In genomic region chr9:81632191-81632735, GRCm38 (mm10) we compare ENCODE assay signal across 7 mouse cellular contexts. TPM values are rescaled to one million over a fixed set of nuclear protein-coding genes. Genes with fewer than 3 reads are reported as not detected.
DNase-seq lines count a peak whose midpoint lies in the region; ATAC-seq and TF ChIP-seq lines count a peak whose summit lies in the region.

No protein-coding gene starts in this region.

- no peaks in the 10 kb centered on the region for H3K9me3 ChIP-seq in embryonic facial prominence, embryonic 11.5 days (replicated peaks; ENCODE audit: control insufficient read depth, low read length)
- H3K9me3 ChIP-seq in liver, embryonic 15.5 days (replicated peaks) = no peaks in the 10 kb centered on the region

- H3K4me2 ChIP-seq in embryonic facial prominence, embryonic 11.5 days (ENCODE audit: low read depth, low read length) = peak overlapping the region; percentile 99
- H3K4me2 ChIP-seq in liver, embryonic 15.5 days = peak overlapping the region; percentile 54

- ATAC-seq in embryonic facial prominence, embryonic 11.5 days (replicated peaks; ENCODE audit: insufficient number of reproducible peaks, low FRiP score, low TSS enrichment, low read depth) = peak; percentile 37; the same call in 1 of the 2 replicates
- peak; percentile 18 for ATAC-seq in granulocyte monocyte progenitor cell, adult 5-6 weeks (replicated peaks; ENCODE audit: poor library complexity, severe bottlenecking)
- no peak for ATAC-seq in liver, embryonic 15.5 days (ENCODE audit: insufficient read depth)

- peak overlapping the region; percentile 63 for H3K9ac ChIP-seq in embryonic facial prominence, embryonic 11.5 days (replicated peaks; ENCODE audit: low read length)
- H3K9ac ChIP-seq in liver, embryonic 15.5 days = no peak overlapping the region

- H3K4me3 ChIP-seq in lung, adult 2 months (replicated peaks; ENCODE audit: extremely low read depth, low read depth, low read length) = peak overlapping the region; percentile 51
- peak overlapping the region; percentile 75 for H3K4me3 ChIP-seq in embryonic facial prominence, embryonic 11.5 days (ENCODE audit: low read depth, low read length)
- H3K4me3 ChIP-seq in liver, embryonic 15.5 days (replicated peaks) = 0 out of 2 replicates have a peak overlapping the region, but pooled peaks have one; percentile 33

- no peak overlapping the region for H3K27ac ChIP-seq in embryonic facial prominence, embryonic 11.5 days (replicated peaks; ENCODE audit: low read depth, low read length)
- H3K27ac ChIP-seq in liver, embryonic 15.5 days (replicated peaks) = no peak overlapping the region

- no peak for DNase-seq in lung, adult 2 months
- no peak for DNase-seq in lung, postnatal 25 days (ENCODE audit: low spot score)
- DNase-seq in embryonic facial prominence, embryonic 11.5 days (ENCODE audit: low spot score) = peak; percentile 10
- DNase-seq in right cerebral cortex, postnatal 10 days (ENCODE audit: low spot score in 2 of 2) = peak; percentile 39 to 42
- DNase-seq in gastrocnemius, adult 8-10 months (ENCODE audit: low spot score in 2 of 2) = no peak

- no peaks in the 10 kb centered on the region; the same call in 1 of the 2 replicates for H3K4me1 ChIP-seq in lung, adult 2 months (ENCODE audit: control insufficient read depth, insufficient read depth, low read length)
- no peaks in the 10 kb centered on the region for H3K4me1 ChIP-seq in embryonic facial prominence, embryonic 11.5 days (ENCODE audit: control insufficient read depth, insufficient read depth, low read length)
- H3K4me1 ChIP-seq in liver, embryonic 15.5 days (replicated peaks) = no peaks in the 10 kb centered on the region

- no peak for TF ChIP-seq CTCF in lung, adult 2 months (IDR thresholded peaks at IDR 0.05; ENCODE audit: insufficient read depth, low read length)

- H3K27me3 ChIP-seq in embryonic facial prominence, embryonic 11.5 days (ENCODE audit: control insufficient read depth, insufficient read depth, low read length) = peaks cover 16% of the 10 kb centered on the region; the same call in 1 of the 2 replicates
- peaks cover 57% of the 10 kb centered on the region for H3K27me3 ChIP-seq in liver, embryonic 15.5 days

- H3K36me3 ChIP-seq in embryonic facial prominence, embryonic 11.5 days (replicated peaks; ENCODE audit: control insufficient read depth, insufficient read depth, low read depth, low read length) = no peaks in the 10 kb centered on the region
- H3K36me3 ChIP-seq in liver, embryonic 15.5 days (replicated peaks) = no peaks in the 10 kb centered on the region

- WGBS in lung, adult 2 months = 3% methylated on average over 31 of the region's 31 CpGs
- under 1% methylated on average over 31 of the region's 31 CpGs for WGBS in embryonic facial prominence, embryonic 11.5 days
- WGBS in liver, embryonic 15.5 days (ENCODE audit: insufficient replicate concordance) = under 1% methylated on average over 31 of the region's 31 CpGs

- no peak for TF ChIP-seq POLR2A in lung, adult 2 months (IDR thresholded peaks at IDR 0.05; ENCODE audit: borderline replicate concordance, extremely low read depth, low read depth, low read length)

RNA-seq across cellular contexts. Expression of gene Htr1b, which starts 1.4 kb away (rescaled TPM):
- 2.3 and 2.6 TPM in 2 replicates for polyA plus RNA-seq in lung, adult 2 months (2012; rRNA removed)
- polyA plus RNA-seq in embryonic facial prominence, embryonic 11.5 days (2014; fragmentation: Nextera tagmentation; extraction: Ambion mirVana) = 0.69 and 1.2 TPM in 2 replicates
- not detected in 2 replicates for total RNA-seq in granulocyte monocyte progenitor cell, adult 5-6 weeks (2014; fragmentation: Nextera tagmentation)
- not detected in 2 replicates for total RNA-seq in granulocyte monocyte progenitor cell, adult 5-6 weeks (2017)
- 0.05 TPM in 1 of 2 replicates, not detected in the other for polyA plus RNA-seq in liver, embryonic 15.5 days (2015; fragmentation: Nextera tagmentation; extraction: Ambion mirVana)
- total RNA-seq in gastrocnemius, adult 8-10 months (2022) = under 1 TPM in 3 of 4 experiments, not detected in 1; 0.07 to 0.21 (median 0.20) TPM

Comparison
In these comparisons a context has a peak if more than half of its experiments do, and no peak if none do; other contexts are left out.
1. DNase-seq: peak in embryonic facial prominence, embryonic 11.5 days (single experiment) and right cerebral cortex, postnatal 10 days (2 of 2); none in lung, adult 2 months (single experiment), lung, postnatal 25 days (single experiment) and gastrocnemius, adult 8-10 months (0 of 2).
2. Peak in every context shown above with its lines, with median percentiles within 50 percentile points of each other: H3K4me3 ChIP-seq.